Mouse (Mus musculus) neural tube, embryonic 12.5 days (tissue): ENCODE measurements around the gene Arhgef10l. TPM values are rescaled to one million over a fixed set of nuclear protein-coding genes. Genes with fewer than 3 reads are reported as not detected.
A peak's percentile ranks its signal among the peaks of the same experiment; 100 is the strongest.

ENCODE experiments used
- ATAC-seq: fragments of 200-750 bp; cut with Nextera tagmentation; 2 replicates; pipeline ENCODE4 v1.8.0; 2017; ENCODE audit warnings: low read depth, mild to moderate bottlenecking, moderate TSS enrichment, moderate library complexity; ENCODE audit not compliant: low FRiP score
- H3K27ac ChIP-seq: fragments of 300-500 bp; sonication (generic); 2 replicates; pipeline ENCODE4 v1.5.1; 2016
- H3K27me3 ChIP-seq: fragments of 300-500 bp; sonication (generic); replicated peaks from 2 replicates; pipeline ENCODE4 v1.6.1; 2016; ENCODE audit warnings: mild to moderate bottlenecking
- H3K36me3 ChIP-seq: fragments of 300-500 bp; sonication (generic); 2 replicates; pipeline ENCODE4 v1.6.1; 2016; ENCODE audit warnings: mild to moderate bottlenecking
- H3K4me1 ChIP-seq: fragments of 300-500 bp; sonication (generic); 2 replicates; pipeline ENCODE4 v1.6.1; 2016
- H3K4me2 ChIP-seq: fragments of 300-500 bp; sonication (generic); replicated peaks from 2 replicates; pipeline ENCODE4 v1.6.1; 2016; ENCODE audit warnings: mild to moderate bottlenecking
- H3K4me3 ChIP-seq: fragments of 300-500 bp; sonication (generic); 2 replicates; pipeline ENCODE4 v1.5.1; 2016
- H3K9ac ChIP-seq: fragments of 300-500 bp; sonication (generic); 2 replicates; pipeline ENCODE4 v1.6.1; 2016; ENCODE audit warnings: mild to moderate bottlenecking
- H3K9me3 ChIP-seq: fragments of 300-500 bp; sonication (generic); 2 replicates; pipeline ENCODE4 v1.6.1; 2016; ENCODE audit warnings: mild to moderate bottlenecking
- WGBS: fragments of 180-500 bp; shearing (Covaris S2); methylation state at CpG from one replicate; pipeline ENCODE4 v1.1.7; 2016; 5-methylcytosine and 5-hydroxymethylcytosine counted together
- polyA plus RNA-seq: library from polyadenylated mRNA; unstranded; fragments of >200 nt; fragmentation: Nextera tagmentation; extraction: Ambion mirVana; gene quantifications from 2 replicates; pipeline ENCODE4 v1.2.1, GENCODE M21; 2016

The Arhgef10l gene
- polyA plus RNA-seq, 1 experiment from 2014 or later: 38.8 TPM

DNA sequence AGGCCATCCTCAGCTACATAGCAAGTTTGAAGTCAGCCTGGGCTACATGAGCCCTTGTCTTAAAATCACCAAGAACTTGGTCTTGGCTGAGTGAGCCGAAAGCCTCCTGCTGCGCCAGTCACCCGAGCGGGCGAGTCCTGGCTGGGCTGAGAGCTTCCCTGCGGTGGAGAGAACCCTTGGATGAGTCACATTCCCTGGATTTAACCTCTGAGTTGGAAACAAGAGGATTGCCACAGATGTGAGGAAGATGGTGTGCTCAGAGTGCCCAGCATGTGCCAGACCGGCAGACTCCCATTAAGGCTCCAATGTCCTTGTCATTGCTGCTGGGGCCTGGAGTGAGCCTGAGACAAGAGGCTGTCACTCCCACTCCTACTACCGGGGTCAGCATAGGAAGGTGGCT is 2.0 kb upstream of the Arhgef10l start:
- H3K9ac ChIP-seq: no peak overlapping the region
- H3K9me3 ChIP-seq: no peaks in the 10 kb centered on the region
- no peak overlapping the region for H3K27ac ChIP-seq
- H3K4me3 ChIP-seq: no peak overlapping the region
- 92% methylated on average over 8 of the region's 8 CpGs for WGBS
- H3K36me3 ChIP-seq: no peaks in the 10 kb centered on the region
- H3K4me1 ChIP-seq: peaks cover under 1% of the 10 kb centered on the region
- H3K4me2 ChIP-seq: no peak overlapping the region
- no peaks in the 10 kb centered on the region for H3K27me3 ChIP-seq
- no peak for ATAC-seq

DNA sequence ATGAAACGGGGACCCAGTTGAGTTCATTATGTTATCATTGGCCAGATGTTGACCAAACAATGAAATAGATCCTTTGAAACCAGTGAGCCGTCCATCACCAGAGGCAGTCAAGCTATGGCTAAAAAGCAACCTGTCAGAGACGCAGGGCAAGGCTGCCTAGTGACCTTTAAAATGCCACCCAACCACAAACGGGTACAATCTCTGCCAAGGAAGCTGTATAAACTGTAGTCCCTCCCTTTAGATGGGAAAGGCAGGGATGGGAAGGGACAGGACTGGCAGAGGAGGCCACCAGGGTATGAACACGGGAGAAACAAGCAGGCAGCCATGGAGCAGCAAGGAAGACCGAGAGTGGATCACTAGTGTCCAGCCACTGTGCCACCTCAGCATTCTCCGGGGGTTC is 759 bp downstream of the Arhgef10l start:
- Histone ChIP-seq H3K4me3 (no peak overlapping the region), H3K27ac (no peak overlapping the region), H3K9ac (no peak overlapping the region), H3K9me3 (no peaks in the 10 kb centered on the region), H3K4me1 (peaks cover 14% of the 10 kb centered on the region), H3K27me3 (no peaks in the 10 kb centered on the region), H3K4me2 (no peak overlapping the region), H3K36me3 (no peaks in the 10 kb centered on the region)
- no peak for ATAC-seq
- WGBS: 76% methylated on average over 7 of the region's 7 CpGs

DNA sequence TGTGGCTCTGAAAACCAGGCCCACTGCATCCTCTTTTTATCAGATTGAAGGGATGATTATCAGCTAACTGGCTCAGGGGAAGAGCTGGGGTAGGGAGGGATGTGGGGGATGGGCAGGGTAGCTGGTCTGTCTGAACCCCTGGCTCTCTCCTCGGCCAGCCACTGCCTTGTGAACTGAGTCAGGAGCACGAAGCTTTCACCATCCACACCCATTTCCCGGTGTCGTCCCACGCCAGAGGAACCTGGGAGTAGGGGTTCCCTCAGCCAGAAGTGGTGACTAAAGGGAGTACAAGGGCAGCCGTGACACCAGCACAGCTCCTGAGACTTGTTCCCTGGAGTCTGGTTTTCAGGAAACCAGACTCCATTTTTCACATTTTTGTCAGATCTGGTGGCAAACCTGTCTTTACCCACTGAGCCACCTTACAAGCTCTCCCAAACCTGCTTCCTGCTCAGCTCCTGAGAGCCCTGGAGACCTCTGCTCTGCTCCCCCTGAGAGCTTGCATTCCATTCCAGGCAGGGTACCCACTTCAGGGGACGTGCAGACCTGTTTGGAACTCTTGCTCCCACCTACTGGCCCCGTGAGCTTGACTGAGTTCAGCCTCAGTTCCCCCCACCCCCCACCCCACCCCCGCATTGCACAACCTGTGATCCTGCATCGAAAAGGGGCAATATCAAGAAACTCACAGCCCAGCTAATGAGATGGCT is 2.8 kb downstream of the Arhgef10l start:
- 43% methylated on average over 10 of the region's 10 CpGs for WGBS

DNA sequence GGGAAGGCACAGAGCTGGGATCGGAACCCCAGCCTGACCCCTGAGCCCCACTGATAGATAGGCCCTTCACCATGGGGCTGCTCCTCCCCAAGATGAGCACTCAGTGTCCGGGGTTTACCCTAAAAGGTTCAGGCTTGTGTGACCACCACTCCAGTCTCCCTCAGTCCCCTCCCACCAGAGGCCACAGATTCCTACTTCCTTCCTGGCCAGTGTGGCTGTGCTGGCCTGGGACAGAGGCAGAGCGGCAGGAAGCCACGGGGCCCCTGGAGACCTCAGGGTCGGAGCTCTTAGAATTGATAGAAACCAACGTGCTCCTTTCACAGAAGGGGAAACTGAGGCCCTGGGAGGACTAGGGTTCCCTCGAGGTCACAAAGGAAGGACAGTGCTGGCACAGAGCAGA is 3.4 kb downstream of the Arhgef10l start:
- H3K27ac ChIP-seq: no peak overlapping the region
- no peak overlapping the region for H3K4me3 ChIP-seq
- H3K9me3 ChIP-seq: no peaks in the 10 kb centered on the region
- WGBS: 40% methylated on average over 7 of the region's 7 CpGs
- no peaks in the 10 kb centered on the region for H3K36me3 ChIP-seq
- peaks cover 35% of the 10 kb centered on the region for H3K4me1 ChIP-seq
- H3K4me2 ChIP-seq: no peak overlapping the region
- H3K27me3 ChIP-seq: no peaks in the 10 kb centered on the region
- H3K9ac ChIP-seq: 0 out of 2 replicates have a peak overlapping the region, but pooled peaks have one; percentile 29
- no peak for ATAC-seq

More for the DNA sequence above, 2.8 kb downstream of the Arhgef10l start:
- Histone ChIP-seq H3K4me2 (no peak overlapping the region), H3K9ac (0 out of 2 replicates have a peak overlapping the region, but pooled peaks have one; percentile 29), H3K27me3 (no peaks in the 10 kb centered on the region), H3K36me3 (no peaks in the 10 kb centered on the region), H3K4me1 (peaks cover 30% of the 10 kb centered on the region), H3K27ac (no peak overlapping the region), H3K4me3 (no peak overlapping the region), H3K9me3 (no peaks in the 10 kb centered on the region)
- no peak for ATAC-seq

DNA sequence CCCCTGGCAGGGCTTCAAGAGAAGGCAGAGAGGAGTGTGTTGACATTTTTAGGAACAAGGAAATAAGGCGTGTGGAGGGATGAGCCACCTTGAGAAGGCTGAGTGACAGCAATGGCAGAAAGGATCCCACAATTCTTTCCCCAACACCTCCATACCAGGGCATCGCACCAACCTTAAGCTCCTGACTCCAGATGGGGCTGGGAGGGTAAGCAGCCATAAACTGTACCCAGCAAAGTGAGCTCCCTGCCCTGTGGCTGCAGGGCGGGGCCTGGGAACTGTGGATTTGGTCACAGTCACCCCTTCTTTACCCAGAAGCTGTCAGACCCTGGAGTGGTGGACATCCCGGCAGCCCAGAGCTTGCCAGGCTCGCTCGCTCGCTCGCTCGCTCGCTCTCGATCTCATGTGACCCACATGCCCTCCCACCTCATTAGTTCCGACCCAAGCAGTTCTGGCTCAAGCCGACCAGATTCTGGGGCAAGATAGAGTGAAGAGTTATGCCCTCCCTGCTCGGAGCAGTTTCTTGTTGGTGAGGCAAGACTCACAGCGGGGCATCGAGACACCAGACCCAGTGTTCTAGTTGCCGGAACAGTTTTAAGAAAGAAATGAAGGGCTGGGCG is 4.3 kb downstream of the Arhgef10l start:
- peaks cover 43% of the 10 kb centered on the region for H3K4me1 ChIP-seq
- H3K9ac ChIP-seq: no peak overlapping the region
- no peak overlapping the region for H3K4me2 ChIP-seq
- H3K4me3 ChIP-seq: no peak overlapping the region
- H3K36me3 ChIP-seq: no peaks in the 10 kb centered on the region
- no peaks in the 10 kb centered on the region for H3K9me3 ChIP-seq
- no peak overlapping the region for H3K27ac ChIP-seq
- 76% methylated on average over 18 of the region's 18 CpGs for WGBS
- ATAC-seq: no peak
- no peaks in the 10 kb centered on the region for H3K27me3 ChIP-seq

DNA sequence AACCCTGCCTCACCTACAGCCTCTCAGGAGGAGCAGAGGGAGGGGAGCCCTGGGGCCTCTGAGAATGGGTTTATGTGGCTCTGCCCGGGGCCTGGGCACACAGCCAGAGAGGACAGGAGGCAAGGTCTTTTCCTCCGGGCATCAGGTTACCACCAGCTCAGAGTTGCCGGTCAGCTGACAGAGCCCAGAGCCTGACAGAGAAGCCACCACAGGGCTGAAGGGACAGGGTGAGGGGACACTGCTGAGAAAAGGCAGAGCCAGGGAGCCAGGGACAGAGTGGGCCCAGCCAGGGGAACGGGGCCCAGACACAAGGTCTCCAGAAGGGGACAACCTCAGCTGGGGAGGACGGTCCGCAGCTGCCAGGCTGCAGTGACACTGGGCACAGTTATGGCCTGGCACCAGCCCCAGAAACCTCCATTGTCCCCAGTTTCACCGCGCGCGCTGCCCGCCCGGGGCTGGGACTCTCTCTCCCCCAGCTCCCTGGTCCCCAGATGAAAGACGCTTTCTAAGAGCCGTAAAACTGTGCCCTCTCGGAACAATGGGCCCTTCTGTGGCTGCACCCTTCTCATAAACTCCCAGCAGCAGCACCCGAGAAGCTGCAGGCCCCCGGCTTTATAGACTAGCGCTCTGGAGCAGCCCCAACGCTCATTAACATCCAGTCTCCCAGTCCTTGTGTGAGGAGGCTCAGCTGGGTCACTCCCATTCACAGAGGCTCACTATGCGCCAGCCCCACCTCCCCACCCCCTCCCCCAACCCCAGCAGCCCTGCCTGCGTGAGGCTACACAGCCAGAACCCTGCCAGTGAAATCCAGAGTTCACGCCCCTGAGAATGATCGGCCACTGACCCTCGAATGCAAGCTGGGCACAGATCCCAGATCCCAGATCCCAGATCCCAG is 7.9 kb downstream of the Arhgef10l start:
- WGBS: 2% methylated on average over 24 of the region's 24 CpGs
- Histone ChIP-seq H3K4me3 (no peak overlapping the region), H3K9me3 (no peaks in the 10 kb centered on the region), H3K27ac (peak overlapping the region; percentile 84), H3K36me3 (no peaks in the 10 kb centered on the region), H3K27me3 (no peaks in the 10 kb centered on the region), H3K4me2 (peak overlapping the region; percentile 30), H3K9ac (peak overlapping the region; percentile 26; the same call in 1 of the 2 replicates), H3K4me1 (peaks cover 48% of the 10 kb centered on the region)
- ATAC-seq: peak; percentile 93

DNA sequence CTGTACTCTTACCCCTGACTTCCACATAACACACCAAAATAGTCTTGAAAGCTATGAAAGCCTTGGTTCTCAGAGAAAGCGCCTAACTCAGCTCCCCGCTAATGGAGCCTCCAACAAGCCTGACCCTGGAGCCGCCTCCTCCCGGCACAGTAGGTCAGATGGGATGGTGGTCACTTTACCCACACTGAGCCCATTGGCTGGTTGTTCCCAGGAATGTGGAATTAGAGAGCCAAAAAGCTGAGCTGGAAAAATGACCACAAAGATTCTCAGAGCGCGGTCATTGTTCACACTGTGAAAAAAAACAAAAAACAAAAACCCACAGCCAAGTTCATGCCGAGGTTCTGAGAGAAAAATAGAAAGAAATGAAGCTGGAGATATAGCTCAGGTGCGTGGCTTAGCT is 9.3 kb downstream of the Arhgef10l start:
- Histone ChIP-seq H3K4me1 (peaks cover 36% of the 10 kb centered on the region), H3K27me3 (no peaks in the 10 kb centered on the region), H3K9ac (no peak overlapping the region), H3K4me2 (no peak overlapping the region), H3K27ac (no peak overlapping the region), H3K4me3 (no peak overlapping the region), H3K36me3 (no peaks in the 10 kb centered on the region), H3K9me3 (no peaks in the 10 kb centered on the region)
- ATAC-seq: no peak
- 66% methylated on average over 8 of the region's 8 CpGs for WGBS

DNA sequence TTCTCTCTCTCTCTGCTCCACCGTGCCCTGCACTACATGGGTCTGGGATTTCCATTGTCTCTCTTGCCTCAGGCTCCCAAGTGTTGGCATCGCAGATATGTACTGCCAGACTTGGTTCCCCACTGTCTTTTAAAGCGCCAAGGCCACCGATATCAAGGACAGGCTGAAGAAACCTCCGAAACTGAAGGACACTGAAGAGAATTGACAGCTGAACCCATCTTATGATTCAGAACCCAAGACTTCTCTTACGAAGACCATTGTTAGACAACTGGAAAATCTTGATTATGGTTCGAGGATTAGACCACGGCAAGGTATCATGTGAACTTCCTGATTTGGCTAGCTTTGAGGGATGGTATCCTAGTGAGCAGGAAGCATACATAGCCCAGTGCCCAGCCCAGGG is 11.0 kb downstream of the Arhgef10l start:
- H3K36me3 ChIP-seq: no peaks in the 10 kb centered on the region
- no peak for ATAC-seq
- WGBS: 79% methylated on average over 8 of the region's 8 CpGs
- H3K9ac ChIP-seq: no peak overlapping the region
- no peak overlapping the region for H3K4me2 ChIP-seq
- H3K4me1 ChIP-seq: peaks cover 33% of the 10 kb centered on the region
- no peaks in the 10 kb centered on the region for H3K27me3 ChIP-seq
- H3K9me3 ChIP-seq: no peaks in the 10 kb centered on the region
- no peak overlapping the region for H3K27ac ChIP-seq
- H3K4me3 ChIP-seq: no peak overlapping the region

DNA sequence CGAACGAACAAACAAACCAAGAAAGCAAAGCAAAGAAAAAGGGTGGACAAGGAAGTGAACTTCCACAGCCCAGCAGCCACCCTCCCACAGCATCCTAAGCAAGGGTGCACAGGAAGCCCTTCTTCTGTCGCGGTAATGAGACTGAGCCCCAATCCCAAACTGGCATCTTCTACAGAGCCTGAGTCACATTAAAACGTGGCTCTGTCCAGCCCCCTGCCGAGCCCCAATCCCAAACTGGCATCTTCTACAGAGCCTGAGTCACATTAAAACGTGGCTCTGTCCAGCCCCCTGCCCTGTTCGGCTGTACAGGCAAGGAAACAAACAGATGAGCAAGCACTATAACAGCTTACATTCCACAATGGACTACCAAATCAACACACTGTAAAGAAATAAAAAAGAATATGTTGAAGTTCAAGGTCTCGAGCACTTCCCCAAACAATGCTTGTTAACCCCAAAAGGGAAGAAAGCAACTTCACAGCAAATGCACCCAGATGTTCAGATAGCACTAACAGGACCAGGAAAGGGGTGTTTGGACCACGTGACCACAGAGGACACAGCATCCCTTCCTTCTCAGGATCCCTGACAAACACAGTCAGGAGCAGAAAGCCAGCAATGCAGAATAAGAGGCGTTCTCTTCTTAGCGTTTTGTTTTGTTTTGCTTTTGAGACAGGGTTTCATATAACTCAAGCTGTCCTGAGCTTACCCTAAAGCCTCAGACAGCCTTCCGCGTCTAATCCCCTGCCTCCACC is 11.8 kb downstream of the Arhgef10l start:
- no peak overlapping the region for H3K4me3 ChIP-seq
- H3K4me1 ChIP-seq: peaks cover 35% of the 10 kb centered on the region
- no peaks in the 10 kb centered on the region for H3K27me3 ChIP-seq
- H3K36me3 ChIP-seq: no peaks in the 10 kb centered on the region
- H3K4me2 ChIP-seq: no peak overlapping the region
- no peak overlapping the region for H3K9ac ChIP-seq
- H3K27ac ChIP-seq: no peak overlapping the region
- 54% methylated on average over 14 of the region's 14 CpGs for WGBS
- ATAC-seq: no peak
- no peaks in the 10 kb centered on the region for H3K9me3 ChIP-seq

DNA sequence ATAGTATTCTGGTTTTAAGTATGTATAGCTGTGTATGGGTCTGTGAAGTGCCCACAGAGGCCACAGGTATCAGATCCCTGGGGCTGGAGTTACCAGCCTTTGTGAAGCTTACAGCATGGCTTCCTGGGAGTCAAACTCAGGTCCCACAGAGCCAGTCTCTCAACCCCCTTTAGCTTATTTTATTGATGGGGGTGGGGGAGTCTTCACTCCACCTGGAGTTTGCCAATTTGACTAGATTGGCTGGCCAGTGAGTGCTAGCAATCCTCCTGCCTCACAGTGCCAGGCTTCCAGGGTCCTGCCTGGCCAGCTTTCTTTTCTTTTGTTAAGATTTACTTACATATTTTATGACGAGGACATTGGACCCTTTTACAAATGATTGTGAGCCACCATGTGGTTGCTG is 16.1 kb downstream of the Arhgef10l start:
- H3K4me1 ChIP-seq: peaks cover 40% of the 10 kb centered on the region
- peaks cover 6% of the 10 kb centered on the region; the same call in 1 of the 2 replicates for H3K36me3 ChIP-seq
- H3K9ac ChIP-seq: no peak overlapping the region
- H3K27me3 ChIP-seq: no peaks in the 10 kb centered on the region
- ATAC-seq: no peak
- H3K27ac ChIP-seq: no peak overlapping the region
- H3K4me3 ChIP-seq: no peak overlapping the region
- H3K9me3 ChIP-seq: no peaks in the 10 kb centered on the region
- 50% methylated on average over 1 of the region's 1 CpGs for WGBS
- H3K4me2 ChIP-seq: peak overlapping the region; percentile 77; the same call in 1 of the 2 replicates

DNA sequence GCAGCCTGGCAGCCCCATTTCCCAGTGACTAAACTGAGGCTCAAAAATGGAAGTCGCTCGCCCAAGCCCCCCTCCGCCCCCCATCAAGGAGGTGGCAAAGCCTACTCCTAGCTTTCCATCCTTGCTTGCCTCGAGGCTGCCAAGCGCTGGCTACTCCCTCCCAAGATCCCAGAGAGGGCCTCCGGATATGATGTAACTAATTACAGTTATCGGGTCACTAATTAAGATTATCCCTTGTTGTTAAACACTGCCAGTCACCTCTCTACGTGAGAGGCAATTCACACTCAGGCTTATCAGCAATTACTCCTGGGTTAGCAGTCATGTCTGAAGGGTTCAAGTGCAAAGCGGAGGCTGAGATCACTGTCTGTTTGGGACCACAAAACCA is 16.6 kb downstream of the Arhgef10l start:
- Histone ChIP-seq H3K27ac (peak overlapping the region; percentile 85; the same call in 1 of the 2 replicates), H3K4me1 (peaks cover 43% of the 10 kb centered on the region), H3K4me3 (peak overlapping the region; percentile 75), H3K36me3 (peaks cover 6% of the 10 kb centered on the region; the same call in 1 of the 2 replicates), H3K9ac (peak overlapping the region; percentile 90), H3K27me3 (no peaks in the 10 kb centered on the region), H3K9me3 (no peaks in the 10 kb centered on the region), H3K4me2 (peak overlapping the region; percentile 77)
- peak; percentile 26; the same call in 1 of the 2 replicates for ATAC-seq
- whole genome bisulfite sequencing: 29% methylated on average over 9 of the region's 9 CpGs
